Mouse (Mus musculus): ENCODE measurements around the gene St3gal6.

GRCm38 (mm10) chr16:58512887-58513286, 11.2 kb downstream of the St3gal6 start:
- TF ChIP-seq POLR2A (IDR thresholded peaks at IDR 0.05; ENCODE audit: borderline replicate concordance, control insufficient read depth, low read depth, low read length) (no peak), CTCF (IDR thresholded peaks at IDR 0.05; ENCODE audit: control insufficient read depth, insufficient read depth, low read length) (no peak)

Measured in bone marrow, adult 2 months (tissue).